Mouse (Mus musculus): ENCODE results near the gene Gli1. TPM values are rescaled to one million over a fixed set of nuclear protein-coding genes. Genes with fewer than 3 reads are reported as not detected.

Gene Gli1
- polyA plus RNA-seq, 1 experiment from 2014 or later: 10.2 TPM

- no peak overlapping the region for H3K4me3 ChIP-seq (ENCODE audit: low read depth, low read length)
- H3K36me3 ChIP-seq (ENCODE audit: control insufficient read depth, insufficient read depth, low read length): peaks cover 74% of the 10 kb centered on the region
- 0 out of 2 replicates have a peak overlapping the region, but pooled peaks have one; percentile 32 for H3K9ac ChIP-seq (ENCODE audit: low read depth, low read length)
- no peaks in the 10 kb centered on the region for H3K27me3 ChIP-seq (replicated peaks; ENCODE audit: control insufficient read depth, insufficient read depth, low read length)
- no peak for DNase-seq (ENCODE audit: low spot score)
- peaks cover 16% of the 10 kb centered on the region for H3K4me1 ChIP-seq (ENCODE audit: control insufficient read depth, insufficient read depth, low read length)
- no peak for ATAC-seq (ENCODE audit: low read depth)
- H3K4me2 ChIP-seq (ENCODE audit: low read depth, low read length): no peak overlapping the region; the same call in 1 of the 2 replicates
- H3K27ac ChIP-seq (replicated peaks; ENCODE audit: low read depth, low read length): no peak overlapping the region; the same call in 1 of the 2 replicates
- 68% methylated on average over 10 of the region's 11 CpGs for WGBS
- no peaks in the 10 kb centered on the region for H3K9me3 ChIP-seq (ENCODE audit: control insufficient read depth, low read length)
Measured at GRCm38 (mm10) chr10:127284724-127285500, 56.9 kb downstream of the Gli1 start.

GRCm38 (mm10) chr10:127284105-127284622 is 57.6 kb downstream of the Gli1 start:
- peaks cover 16% of the 10 kb centered on the region for H3K4me1 ChIP-seq (ENCODE audit: control insufficient read depth, insufficient read depth, low read length)
- H3K4me3 ChIP-seq (ENCODE audit: low read depth, low read length): no peak overlapping the region
- ATAC-seq (ENCODE audit: low read depth) (no peak), DNase-seq (ENCODE audit: low spot score) (no peak)
- H3K9ac ChIP-seq (ENCODE audit: low read depth, low read length): no peak overlapping the region
- peaks cover 82% of the 10 kb centered on the region for H3K36me3 ChIP-seq (ENCODE audit: control insufficient read depth, insufficient read depth, low read length)
- no peaks in the 10 kb centered on the region for H3K27me3 ChIP-seq (replicated peaks; ENCODE audit: control insufficient read depth, insufficient read depth, low read length)
- WGBS: 91% methylated on average over 7 of the region's 7 CpGs
- H3K9me3 ChIP-seq (ENCODE audit: control insufficient read depth, low read length): no peaks in the 10 kb centered on the region
- no peak overlapping the region for H3K27ac ChIP-seq (replicated peaks; ENCODE audit: low read depth, low read length)
- no peak overlapping the region for H3K4me2 ChIP-seq (ENCODE audit: low read depth, low read length)

GRCm38 (mm10) chr10:127282620-127283215 is 59.1 kb downstream of the Gli1 start:
- ATAC-seq (ENCODE audit: low read depth) (no peak), DNase-seq (ENCODE audit: low spot score) (no peak)
- Histone ChIP-seq H3K36me3 (ENCODE audit: control insufficient read depth, insufficient read depth, low read length) (peaks cover 96% of the 10 kb centered on the region), H3K27ac (replicated peaks; ENCODE audit: low read depth, low read length) (no peak overlapping the region), H3K27me3 (replicated peaks; ENCODE audit: control insufficient read depth, insufficient read depth, low read length) (no peaks in the 10 kb centered on the region), H3K9me3 (ENCODE audit: control insufficient read depth, low read length) (no peaks in the 10 kb centered on the region), H3K4me1 (ENCODE audit: control insufficient read depth, insufficient read depth, low read length) (peaks cover 15% of the 10 kb centered on the region), H3K4me2 (ENCODE audit: low read depth, low read length) (no peak overlapping the region), H3K9ac (ENCODE audit: low read depth, low read length) (no peak overlapping the region), H3K4me3 (ENCODE audit: low read depth, low read length) (no peak overlapping the region)
- WGBS: 77% methylated on average over 10 of the region's 13 CpGs

- Histone ChIP-seq H3K9me3 (ENCODE audit: control insufficient read depth, low read length) (no peaks in the 10 kb centered on the region), H3K27me3 (replicated peaks; ENCODE audit: control insufficient read depth, insufficient read depth, low read length) (no peaks in the 10 kb centered on the region), H3K27ac (replicated peaks; ENCODE audit: low read depth, low read length) (no peak overlapping the region), H3K4me3 (ENCODE audit: low read depth, low read length) (no peak overlapping the region), H3K36me3 (ENCODE audit: control insufficient read depth, insufficient read depth, low read length) (peaks cover 100% of the 10 kb centered on the region), H3K9ac (ENCODE audit: low read depth, low read length) (no peak overlapping the region), H3K4me2 (ENCODE audit: low read depth, low read length) (no peak overlapping the region), H3K4me1 (ENCODE audit: control insufficient read depth, insufficient read depth, low read length) (peaks cover 2% of the 10 kb centered on the region; the same call in 1 of the 2 replicates)
- WGBS: 89% methylated on average over 8 of the region's 8 CpGs
- no peak for ATAC-seq (ENCODE audit: low read depth)
- no peak for DNase-seq (ENCODE audit: low spot score)
Measured at GRCm38 (mm10) chr10:127281316-127281715, 60.5 kb downstream of the Gli1 start.

Other genes starting within 250 kb of the Gli1 start
- gene Os9, start 220.8 kb downstream of the Gli1 start, polyA plus RNA-seq (2014; fragmentation: Nextera tagmentation; extraction: Ambion mirVana): 59.3 and 62.9 TPM in 2 replicates
- 9.0 and 9.8 TPM in 2 replicates for gene B4galnt1, start 176.7 kb downstream of the Gli1 start, polyA plus RNA-seq (2014; fragmentation: Nextera tagmentation; extraction: Ambion mirVana)
- 0.86 and 1.7 TPM in 2 replicates for gene Slc26a10, start 161.3 kb downstream of the Gli1 start, polyA plus RNA-seq (2014; fragmentation: Nextera tagmentation; extraction: Ambion mirVana)
- gene Arhgef25, start 151.9 kb downstream of the Gli1 start, polyA plus RNA-seq (2014; fragmentation: Nextera tagmentation; extraction: Ambion mirVana): 76.7 and 87.7 TPM in 2 replicates
- 112 and 120 TPM in 2 replicates for gene Dtx3, start 146.2 kb downstream of the Gli1 start, polyA plus RNA-seq (2014; fragmentation: Nextera tagmentation; extraction: Ambion mirVana)
- gene Pip4k2c, start 130.4 kb downstream of the Gli1 start, polyA plus RNA-seq (2014; fragmentation: Nextera tagmentation; extraction: Ambion mirVana): 19.3 and 20.7 TPM in 2 replicates
- 13.7 and 14.6 TPM in 2 replicates for gene Kif5a, start 78.6 kb downstream of the Gli1 start, polyA plus RNA-seq (2014; fragmentation: Nextera tagmentation; extraction: Ambion mirVana)
- 166 and 186 TPM in 2 replicates for gene Dctn2, start 75.6 kb downstream of the Gli1 start, polyA plus RNA-seq (2014; fragmentation: Nextera tagmentation; extraction: Ambion mirVana)
- gene Mbd6, start 53.0 kb downstream of the Gli1 start, polyA plus RNA-seq (2014; fragmentation: Nextera tagmentation; extraction: Ambion mirVana): 15.8 and 17.6 TPM in 2 replicates
- 106 and 108 TPM in 2 replicates for gene Mars, start 30.2 kb downstream of the Gli1 start, polyA plus RNA-seq (2014; fragmentation: Nextera tagmentation; extraction: Ambion mirVana)
- gene Arhgap9, start 20.0 kb downstream of the Gli1 start, polyA plus RNA-seq (2014; fragmentation: Nextera tagmentation; extraction: Ambion mirVana): 3.7 and 4.4 TPM in 2 replicates
- gene Inhbe, start 12.4 kb upstream of the Gli1 start, polyA plus RNA-seq (2014; fragmentation: Nextera tagmentation; extraction: Ambion mirVana): not detected in 2 replicates
- gene Inhbc, start 28.5 kb upstream of the Gli1 start, polyA plus RNA-seq (2014; fragmentation: Nextera tagmentation; extraction: Ambion mirVana): not detected in 2 replicates
- 27.8 and 29.8 TPM in 2 replicates for gene R3hdm2, start 38.4 kb upstream of the Gli1 start, polyA plus RNA-seq (2014; fragmentation: Nextera tagmentation; extraction: Ambion mirVana)
- gene Stac3, start 159.7 kb upstream of the Gli1 start, polyA plus RNA-seq (2014; fragmentation: Nextera tagmentation; extraction: Ambion mirVana): 5.0 and 5.2 TPM in 2 replicates
- gene Ndufa4l2, start 173.0 kb upstream of the Gli1 start, polyA plus RNA-seq (2014; fragmentation: Nextera tagmentation; extraction: Ambion mirVana): 57.7 and 91.9 TPM in 2 replicates
- gene Shmt2, start 180.5 kb upstream of the Gli1 start, polyA plus RNA-seq (2014; fragmentation: Nextera tagmentation; extraction: Ambion mirVana): 80.0 and 89.4 TPM in 2 replicates
- 5.2 and 6.1 TPM in 2 replicates for gene Nxph4, start 192.6 kb upstream of the Gli1 start, polyA plus RNA-seq (2014; fragmentation: Nextera tagmentation; extraction: Ambion mirVana)

Data from embryonic facial prominence, embryonic 14.5 days (tissue).